Mouse (Mus musculus) 3134 (cell line): Measurements from ENCODE around the gene Slc33a1.

Source experiments
- DNase-seq: peaks from one replicate; pipeline ENCODE4 v3.0.0-alpha.2; 2011; ENCODE audit warnings: low spot score; ENCODE audit not compliant: insufficient read length; ENCODE audit errors: extremely low read depth

The Slc33a1 gene

DNA sequence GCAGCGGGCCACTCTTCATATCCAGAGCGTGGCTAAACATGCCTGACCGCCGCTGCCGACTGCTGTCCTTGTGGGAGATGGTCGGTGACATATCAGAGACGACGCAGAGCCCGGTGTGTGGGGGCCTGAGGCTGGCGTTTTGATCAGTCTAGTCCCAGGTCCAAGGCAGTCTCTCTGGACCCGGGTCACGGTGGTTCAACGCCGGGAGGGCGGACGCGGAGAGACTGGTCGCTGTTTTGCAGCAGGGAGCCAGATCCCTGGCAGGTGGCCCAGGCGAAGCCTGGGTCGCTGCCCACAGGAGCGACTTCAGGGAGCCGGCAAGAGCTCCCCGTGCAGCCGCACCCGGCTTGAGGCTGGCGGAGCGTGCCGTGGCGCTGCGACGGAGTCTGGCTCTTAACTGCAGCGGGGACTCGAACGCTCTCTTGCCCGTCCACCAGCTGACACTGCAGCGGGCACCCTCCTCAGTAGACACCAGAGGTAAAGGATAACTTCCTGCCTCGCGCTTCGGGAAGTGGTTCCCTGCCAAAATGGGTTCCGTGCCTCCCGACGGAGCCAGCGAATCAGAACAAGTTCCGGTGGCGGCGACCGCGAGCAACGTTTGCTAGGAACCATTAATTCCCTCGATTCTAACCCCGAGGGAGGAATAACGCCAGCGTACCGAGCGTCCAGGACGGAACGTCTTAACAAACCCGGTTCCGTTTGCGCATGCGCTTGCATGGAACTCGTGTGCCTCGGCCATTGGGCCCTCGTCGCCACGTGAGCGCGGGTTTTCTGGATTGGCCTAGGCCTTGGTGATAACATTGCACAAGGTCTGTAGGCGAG lies at the start of gene Slc33a1:
Slc33a1 (minus strand) TSS at position 669 of the 822 bp plus-strand sequence.
- DNase-seq, result peak; percentile 98

DNA sequence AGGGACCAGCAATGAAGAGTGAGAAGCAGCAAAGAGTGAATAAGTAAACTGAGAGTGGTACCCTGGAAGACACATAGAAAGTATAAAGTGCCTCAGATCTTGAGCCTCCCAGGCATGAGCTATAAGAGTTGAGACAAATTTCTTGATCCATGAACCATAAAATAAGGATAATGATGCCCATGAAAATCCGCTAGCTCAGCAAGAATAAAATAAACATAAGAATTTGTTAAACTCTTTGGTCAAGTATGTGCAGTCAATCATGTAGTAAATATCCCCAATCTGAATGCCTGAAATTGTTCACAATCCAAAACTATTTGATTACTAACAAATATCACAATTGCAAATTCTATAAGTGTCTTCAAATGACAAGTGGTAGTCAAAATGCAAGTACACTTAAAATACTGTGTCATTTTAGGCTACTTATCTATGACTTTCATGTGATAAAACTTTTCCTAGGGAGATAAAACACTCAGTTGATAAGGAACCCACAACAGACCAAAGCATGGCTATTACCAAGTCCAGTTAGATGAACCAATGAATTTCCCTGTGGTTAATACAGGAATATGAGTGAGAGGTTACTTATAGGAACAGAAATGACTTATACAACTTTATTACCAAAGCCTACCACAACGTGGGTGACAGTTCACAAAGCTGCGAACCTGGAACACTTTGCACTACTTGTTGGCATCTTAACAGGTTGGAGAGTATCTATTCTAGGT lies 24.3 kb upstream of the Slc33a1 start:
- DNase-seq, result no peak

DNA sequence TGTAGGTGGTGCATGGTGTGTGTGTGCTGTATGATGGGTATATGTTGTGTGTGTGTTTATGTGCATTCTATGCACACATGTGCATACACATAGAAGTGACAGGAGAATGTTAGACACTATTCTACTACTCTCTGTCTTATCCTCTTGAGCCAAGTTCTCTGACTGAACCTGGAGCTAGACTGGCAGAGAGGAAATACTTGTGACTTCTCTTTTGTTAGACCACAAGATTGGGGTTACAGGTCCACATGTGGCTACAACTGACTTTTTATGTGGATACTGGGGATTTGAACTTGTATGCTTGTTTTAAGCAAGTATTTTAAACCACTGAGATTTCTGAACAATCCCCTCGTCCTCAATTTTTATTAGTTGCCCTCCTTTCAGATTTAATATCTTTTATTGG lies 22.1 kb upstream of the Slc33a1 start:
- no peak for DNase-seq

DNA sequence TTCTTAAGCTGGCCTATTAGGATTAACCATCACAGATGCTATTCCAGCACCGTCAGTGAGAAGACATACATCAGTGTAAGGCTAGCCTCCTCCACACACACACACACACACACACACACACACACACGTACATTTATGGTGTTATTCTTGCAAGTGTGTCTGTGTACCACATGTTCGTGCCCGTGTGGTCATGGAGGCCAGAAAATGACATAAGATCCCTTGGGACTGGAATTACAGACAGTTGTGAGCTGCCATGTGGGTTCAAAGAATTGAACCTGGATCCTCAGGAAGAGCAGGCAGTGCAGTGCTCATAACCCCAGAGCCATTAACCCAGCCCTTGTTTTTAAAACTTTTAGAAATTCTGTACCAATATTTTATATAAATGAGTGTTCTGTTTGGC lies 13.3 kb upstream of the Slc33a1 start:
- DNase-seq, result no peak

DNA sequence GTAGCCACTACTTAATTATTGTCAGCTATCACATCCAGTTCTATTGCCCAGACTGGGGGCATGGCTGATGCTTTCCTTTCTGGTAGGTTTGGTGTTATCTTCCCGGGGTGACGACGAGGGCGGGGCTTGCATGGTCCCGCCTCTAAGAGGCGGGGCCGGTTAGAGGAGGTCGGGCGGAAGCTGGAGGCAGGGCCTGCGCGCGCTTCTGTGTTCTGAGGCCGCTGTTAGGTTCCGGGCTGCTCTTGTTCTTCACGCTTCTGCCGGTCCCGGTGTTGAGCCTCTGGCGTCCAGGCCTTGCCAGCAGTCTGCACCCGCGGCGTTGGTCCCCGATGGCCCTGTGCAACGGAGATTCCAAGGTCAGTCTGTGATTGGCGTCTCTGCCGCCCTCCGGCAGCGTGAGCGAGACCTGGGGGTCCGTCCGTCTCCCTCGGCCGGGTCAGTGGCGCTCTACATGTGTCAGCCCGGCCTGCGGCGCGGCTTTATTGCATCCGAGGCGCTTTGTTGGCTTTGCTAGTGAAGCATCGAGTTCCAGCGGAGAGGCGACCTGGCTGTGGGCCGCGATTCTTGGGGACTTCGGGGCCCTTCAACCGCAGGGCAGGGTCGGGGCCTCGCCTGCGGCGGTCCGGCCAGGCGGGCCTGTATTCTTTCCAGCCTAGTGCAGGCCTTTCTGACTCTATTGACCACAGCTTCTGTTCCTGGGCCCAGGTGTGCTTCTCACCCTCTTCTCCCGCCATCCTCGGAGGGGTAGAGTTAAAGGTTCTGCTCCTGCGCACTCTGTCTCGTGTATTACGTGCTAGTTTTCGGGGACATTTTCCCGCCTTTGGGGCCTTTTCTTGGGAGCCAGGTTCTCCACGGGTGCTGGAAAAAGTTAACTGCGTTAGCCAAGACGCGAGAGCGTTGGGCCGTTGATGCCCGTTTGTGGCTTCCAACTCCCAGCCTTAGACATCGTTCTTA lies 11.7 kb upstream of the Slc33a1 start, which contains the start of gene Gmps:
Gmps (plus strand) TSS at position 152 of the 954 bp plus-strand sequence.
- peak; percentile 95 for DNase-seq

DNA sequence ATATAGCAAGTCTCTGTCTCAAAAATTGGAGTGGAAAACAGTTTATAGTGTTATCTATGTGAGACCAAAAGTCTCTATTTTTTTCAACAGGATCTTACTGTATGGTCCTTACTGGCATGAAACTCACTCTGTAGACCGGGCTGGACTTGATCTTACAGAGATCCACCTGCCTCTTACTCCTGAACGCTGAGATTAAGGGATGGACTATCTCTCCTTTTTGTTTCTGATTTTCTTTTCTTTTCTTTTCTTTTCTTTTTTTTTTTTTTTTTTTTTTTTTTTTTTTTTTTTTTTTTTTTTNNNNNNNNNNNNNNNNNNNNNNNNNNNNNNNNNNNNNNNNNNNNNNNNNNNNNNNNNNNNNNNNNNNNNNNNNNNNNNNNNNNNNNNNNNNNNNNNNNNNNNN lies 1.4 kb upstream of the Slc33a1 start:
- no peak for DNase-seq

DNA sequence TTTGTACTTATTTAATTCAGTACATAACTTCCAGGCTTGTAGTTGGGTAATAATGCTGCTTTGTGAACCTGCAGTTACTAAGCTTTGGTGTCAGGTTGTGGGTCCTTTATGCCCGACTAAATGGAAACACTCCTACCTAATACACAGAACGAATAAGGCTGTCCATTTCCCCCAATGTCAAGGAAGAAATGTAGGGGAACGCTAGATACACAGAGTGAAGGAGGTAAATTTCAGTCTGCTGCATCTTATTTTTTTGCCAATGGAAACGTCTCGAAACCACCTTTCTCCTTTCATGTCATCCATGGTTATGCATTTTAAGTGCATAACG lies 318 bp upstream of the Slc33a1 start:
- no peak for DNase-seq

DNA sequence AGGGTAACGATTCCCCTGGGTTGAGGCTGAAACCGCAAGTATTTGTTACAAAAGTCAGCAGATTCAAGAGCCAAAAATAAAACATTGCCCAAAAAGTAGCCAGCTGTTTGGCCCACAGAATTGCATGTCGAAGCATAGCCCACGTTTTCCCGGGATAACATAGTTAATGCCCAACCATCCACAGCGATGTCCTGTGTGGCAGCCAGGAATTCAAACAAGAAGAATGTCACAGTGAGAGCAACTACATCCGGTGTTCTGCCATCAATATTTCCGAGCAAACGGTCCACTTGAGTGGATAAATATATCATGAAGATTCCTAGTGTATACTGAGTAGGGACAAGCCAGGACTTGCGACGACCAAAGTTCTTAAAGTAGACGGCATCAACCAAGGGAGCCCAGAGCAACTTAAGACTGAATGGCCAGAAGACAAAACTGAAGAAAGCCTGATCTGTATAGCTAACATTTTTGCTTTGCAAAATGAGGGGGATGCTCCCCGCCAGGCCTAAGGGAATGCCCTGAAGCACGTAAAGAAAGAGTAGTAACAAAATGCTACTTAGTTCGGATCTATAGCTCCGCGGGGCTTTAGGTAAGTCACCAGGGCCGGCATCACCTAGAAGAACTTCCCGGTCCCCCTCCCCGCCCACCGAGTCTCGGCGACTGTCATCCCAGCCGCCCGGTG lies 1.0 kb downstream of the Slc33a1 start:
- DNase-seq, result peak; percentile 11

DNA sequence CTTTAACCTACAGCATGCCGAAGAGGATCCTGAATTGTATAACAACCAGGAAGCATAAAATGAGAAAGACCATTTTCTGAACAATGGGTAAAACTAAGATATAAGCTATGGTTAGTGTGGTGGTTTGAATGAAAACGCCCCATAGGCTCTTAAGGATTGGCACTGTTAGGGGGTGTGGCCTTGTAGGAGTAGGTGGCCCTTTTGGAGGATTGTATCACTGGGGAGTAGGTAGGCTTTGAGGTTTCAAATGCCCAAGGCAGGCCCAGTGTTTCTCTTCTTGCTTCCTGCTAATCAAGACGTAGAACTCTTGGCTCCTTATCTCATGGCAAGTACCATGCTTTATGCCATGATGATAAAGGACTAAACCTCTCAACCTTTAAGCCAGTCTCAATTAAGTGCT lies 14.7 kb downstream of the Slc33a1 start:
- DNase-seq, result no peak

DNA sequence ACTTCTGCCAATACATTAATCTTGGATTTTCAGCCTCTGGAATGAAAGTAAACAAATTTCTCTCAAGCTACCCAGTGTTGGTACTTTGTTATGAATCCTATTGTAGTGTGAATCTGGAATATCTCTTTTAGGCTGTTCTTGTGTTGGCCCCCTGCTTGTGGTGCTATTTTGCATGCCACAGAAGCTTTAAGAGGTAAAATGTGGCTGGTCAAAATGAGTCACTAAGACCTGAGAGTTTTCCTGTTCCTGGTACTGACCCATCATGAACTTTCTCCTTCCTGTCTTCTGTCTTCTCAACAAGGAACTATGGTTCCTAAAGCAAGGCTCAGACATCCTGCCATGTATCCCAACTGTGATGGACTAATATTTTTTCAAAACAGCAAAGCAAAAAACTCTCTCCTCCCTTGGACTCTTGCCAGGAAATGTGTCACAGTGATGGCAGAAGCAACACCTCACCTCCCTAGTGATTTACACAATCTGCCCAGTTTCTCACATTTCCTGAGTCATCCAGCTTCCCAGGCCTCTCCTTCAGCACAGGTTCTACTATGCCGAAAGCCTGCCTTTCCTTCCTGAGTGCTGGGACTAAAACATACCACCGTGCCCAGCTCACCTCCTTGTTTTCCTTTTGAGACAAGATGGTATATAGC lies 23.2 kb downstream of the Slc33a1 start:
- DNase-seq, result peak; percentile 48

DNA sequence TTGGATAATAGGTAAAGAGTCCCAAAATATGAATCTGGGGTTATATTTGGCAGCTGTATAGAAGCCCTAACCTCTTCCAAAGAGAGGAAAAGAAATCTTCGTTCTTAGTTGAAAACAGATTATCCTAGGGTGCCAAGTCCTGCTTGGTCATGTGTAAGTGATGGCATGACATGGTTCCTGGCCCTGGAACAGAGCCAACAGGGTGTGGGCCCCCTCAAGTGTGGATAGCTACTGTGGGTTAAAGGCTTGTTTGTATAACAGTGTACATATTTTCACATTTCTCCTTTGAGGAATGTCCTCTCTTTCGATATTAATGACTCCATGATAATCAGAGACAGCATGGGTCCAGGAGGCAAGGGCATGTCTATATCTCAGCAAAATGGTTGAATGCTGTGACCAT lies 25.6 kb downstream of the Slc33a1 start:
- DNase-seq, result no peak

DNA sequence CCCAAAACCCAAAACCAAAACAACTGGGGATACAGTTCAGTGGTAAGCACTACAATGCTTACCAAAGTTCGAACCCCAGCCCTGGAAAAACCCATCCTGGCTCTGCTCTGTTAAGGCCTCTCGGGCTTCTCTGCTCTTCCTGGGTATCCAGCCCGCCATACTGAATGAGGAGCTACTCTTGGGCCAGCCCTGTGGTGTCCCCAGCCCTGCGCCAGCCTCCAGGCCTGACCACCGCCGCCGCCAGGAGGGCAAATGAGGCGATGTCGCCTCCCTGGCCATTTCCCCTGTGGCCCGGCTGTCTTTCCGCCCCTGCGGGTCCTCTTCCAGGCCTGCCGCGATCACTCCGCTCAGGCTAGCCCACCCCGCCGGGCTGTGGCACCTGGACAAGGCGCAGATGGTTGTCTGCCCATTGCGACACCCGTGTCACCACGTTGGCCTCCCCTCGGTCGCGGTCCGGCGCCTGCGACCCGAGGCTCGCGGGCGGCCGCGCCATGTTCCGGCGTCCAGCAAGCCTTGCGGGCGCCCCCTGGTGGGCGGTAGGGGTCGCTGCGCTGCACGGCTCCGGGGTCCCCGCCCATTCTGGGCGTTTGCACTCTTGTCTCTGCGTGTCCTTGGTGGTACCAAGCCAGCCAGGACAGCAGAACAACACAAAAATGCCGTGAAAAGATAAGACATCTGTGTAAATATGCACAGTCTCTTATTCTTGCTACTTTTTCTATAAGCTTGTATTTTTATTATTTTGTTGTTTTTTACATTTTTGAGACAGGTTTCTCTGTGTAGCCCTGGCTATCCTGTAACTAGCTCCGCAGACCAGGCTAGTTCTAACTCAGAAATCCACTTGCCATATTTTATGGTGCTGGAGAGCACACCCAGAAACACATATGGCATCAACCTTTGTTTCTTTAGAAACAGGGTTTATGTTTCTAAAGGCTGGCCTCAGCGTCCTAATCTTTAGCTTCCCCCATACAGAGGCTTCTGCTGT lies 35.4 kb downstream of the Slc33a1 start, which contains the start of gene E130311K13Rik:
E130311K13Rik (minus strand) TSS at position 595 of the 982 bp plus-strand sequence.
- DNase-seq, result peak; percentile 92

DNA sequence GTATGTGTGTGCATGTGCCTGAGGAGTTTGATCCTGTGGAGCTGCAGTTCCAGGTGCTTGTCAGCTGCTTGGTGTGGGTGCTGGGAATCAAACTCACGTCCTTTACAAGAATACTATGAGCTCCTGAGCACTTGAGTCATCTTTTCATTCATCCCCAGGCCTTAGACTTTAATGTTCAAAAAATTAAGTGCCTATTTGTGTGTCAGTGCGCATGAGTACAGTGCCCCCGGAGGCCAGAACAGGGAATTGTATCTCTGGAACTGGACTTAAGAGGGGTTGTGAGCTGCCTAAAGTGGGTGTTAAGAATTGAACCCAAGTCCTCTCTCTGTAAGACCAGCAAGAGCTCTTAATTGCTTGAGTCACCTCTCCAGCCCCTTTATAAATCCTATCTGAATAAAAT lies 44.9 kb downstream of the Slc33a1 start:
- no peak for DNase-seq

DNA sequence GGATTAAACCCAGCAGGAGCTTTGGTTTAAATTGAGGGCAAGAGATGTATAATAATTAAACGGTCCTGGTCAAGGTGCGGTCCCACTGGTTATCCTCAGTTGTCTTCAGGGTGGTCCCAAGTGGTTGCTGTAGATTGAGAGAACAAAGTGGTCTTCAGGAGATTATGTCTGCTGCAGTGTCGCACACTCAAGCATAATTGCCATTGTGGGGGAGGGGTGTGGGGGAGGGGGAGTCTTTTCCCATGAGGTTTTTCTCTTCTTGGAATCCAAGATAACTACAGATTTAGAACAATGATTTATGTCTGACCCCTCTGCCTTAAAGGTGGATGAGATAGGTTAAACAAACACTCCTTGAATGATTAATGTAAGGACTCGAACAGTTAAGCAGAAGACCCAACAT lies 54.3 kb downstream of the Slc33a1 start:
- DNase-seq, result no peak

DNA sequence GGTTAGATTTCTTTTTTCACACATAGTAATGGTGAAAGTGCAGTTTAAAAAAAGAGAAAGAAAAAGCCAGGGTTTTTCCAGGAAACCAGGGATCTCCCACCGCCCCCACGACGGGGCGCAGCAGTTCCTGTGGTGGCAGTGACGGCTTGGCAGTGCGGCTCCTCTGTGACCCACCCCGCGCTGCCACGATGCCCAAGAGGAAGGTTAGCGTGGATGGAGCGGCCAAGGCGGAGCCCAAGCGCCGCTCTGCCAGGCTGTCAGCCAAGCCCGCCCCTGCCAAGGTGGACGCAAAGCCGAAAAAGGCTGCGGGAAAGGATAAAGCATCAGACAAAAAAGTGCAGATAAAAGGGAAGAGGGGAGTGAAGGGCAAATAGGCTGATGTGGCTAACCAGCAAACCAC lies 59.3 kb downstream of the Slc33a1 start:
- DNase-seq, result no peak

DNA sequence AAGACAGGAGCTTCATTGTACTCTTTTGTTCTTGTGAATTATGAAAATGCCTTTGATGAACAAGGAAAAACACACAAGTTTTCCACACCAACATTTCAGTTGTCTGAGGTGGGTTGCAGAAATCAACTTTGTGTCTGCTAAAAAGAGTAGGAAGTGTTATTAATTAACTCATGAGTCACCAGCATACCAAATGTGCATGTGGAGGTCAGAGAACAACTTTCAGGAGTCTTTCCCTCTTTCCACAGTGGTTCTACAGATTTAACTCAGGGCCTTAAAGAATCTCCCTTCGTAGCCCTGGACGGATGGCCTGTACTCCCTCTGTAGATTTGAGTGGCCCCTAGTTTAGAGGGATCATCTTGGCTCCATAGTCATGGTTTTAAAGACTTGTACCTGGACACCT lies 60.4 kb downstream of the Slc33a1 start:
- no peak for DNase-seq

DNA sequence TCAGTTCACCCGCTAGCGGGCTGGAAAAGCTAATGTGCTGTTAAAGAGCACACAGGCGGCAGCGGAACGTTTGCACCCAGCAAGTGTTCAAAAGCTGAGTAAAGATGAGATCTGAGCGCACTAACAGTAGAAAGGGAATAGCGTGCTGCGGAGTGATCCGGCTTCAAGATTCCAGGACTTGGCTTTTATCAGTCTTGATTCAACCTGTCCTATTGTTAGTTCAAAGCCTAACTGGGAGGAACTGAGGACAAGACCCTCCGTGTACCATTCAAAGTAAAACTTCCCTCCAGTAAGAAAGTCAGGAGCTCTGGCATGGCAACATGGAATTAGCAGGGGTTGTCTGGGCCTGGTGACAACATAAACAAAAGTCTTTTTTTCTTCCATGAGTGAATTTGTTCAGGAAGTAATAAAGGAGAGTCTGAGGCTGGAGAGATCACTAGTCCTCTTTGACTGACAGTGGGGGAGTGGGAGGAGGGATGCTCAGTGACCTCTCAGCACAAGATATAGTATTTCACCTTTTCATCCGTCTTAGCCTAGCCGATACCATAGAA lies 64.5 kb downstream of the Slc33a1 start:
- DNase-seq, result no peak

DNA sequence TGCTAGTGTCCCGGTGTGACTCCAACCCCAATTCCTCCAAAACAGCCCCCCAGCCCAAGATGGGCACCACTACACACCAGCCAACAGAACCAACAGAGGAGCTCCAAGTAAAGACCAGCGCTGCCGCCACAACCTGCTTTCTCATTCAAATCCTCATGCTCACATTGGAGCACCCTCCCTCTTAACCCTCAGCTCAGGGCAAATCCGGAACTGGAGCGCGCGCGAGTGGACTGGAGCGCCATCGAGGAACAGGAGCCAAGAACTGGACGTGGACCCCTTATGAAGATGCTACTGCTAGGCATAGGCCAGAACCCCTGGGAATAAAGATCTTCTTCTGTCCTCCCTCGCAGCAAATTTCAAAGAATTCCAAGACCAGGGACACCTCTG lies 65.3 kb downstream of the Slc33a1 start, which contains the start of gene Plch1:
Plch1 (minus strand) TSS at position 164 of the 387 bp plus-strand sequence.
- DNase-seq, result no peak
